8 mouse cellular contexts compared by ENCODE assay signal in the genomic region with DNA sequence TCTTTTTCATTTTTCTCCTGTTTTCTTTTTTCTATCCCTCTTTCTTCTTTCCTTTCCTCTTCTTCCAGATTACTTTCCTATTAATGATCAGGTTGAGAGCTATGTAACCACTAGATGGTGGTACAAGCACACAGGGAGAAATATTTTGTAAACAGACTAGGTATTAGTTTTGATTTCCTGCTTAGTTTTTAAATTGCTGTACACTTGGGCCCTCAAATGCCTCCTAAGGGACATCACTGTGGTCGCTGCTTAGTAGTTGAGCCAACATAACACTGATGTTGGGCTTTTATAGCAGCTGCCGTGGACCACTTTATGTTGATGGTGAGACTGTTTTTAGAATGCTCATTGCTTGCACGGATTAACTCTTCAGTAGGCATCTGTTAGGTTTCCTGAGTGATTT.
DNase-seq lines count a peak whose midpoint lies in the region; ATAC-seq and TF ChIP-seq lines count a peak whose summit lies in the region.

No protein-coding gene starts in this region.

- no peaks in the 10 kb centered on the region for H3K36me3 ChIP-seq in kidney, adult 2 months (ENCODE audit: control insufficient read depth, insufficient read depth, low read length)
- H3K36me3 ChIP-seq in hindbrain, embryonic 15.5 days: no peaks in the 10 kb centered on the region
- no peaks in the 10 kb centered on the region for H3K36me3 ChIP-seq in midbrain, postnatal 0 days (ENCODE audit: insufficient read depth, low read length)

- no peak overlapping the region for H3K27ac ChIP-seq in kidney, adult 2 months (ENCODE audit: insufficient read depth, low read depth, low read length)
- H3K27ac ChIP-seq in hindbrain, embryonic 15.5 days (replicated peaks): no peak overlapping the region
- H3K27ac ChIP-seq in midbrain, postnatal 0 days (ENCODE audit: low read depth, low read length): no peak overlapping the region

- TF ChIP-seq POLR2A in kidney, adult 2 months (IDR thresholded peaks at IDR 0.05; ENCODE audit: low read depth, low read length): no peak

- no peaks in the 10 kb centered on the region for H3K4me1 ChIP-seq in kidney, adult 2 months (ENCODE audit: control insufficient read depth, insufficient read depth, low read length)
- H3K4me1 ChIP-seq in hindbrain, embryonic 15.5 days (replicated peaks): peaks cover 12% of the 10 kb centered on the region
- H3K4me1 ChIP-seq in midbrain, postnatal 0 days (ENCODE audit: insufficient read depth, low read length): no peaks in the 10 kb centered on the region

- TF ChIP-seq CTCF in kidney, adult 2 months (conservative IDR thresholded peaks at IDR 0.05; ENCODE audit: insufficient read depth, insufficient read length, low read depth, low read length): no peak
- TF ChIP-seq CTCF in midbrain, postnatal 0 days (IDR thresholded peaks at IDR 0.05): peak; percentile 95

- no peak overlapping the region for H3K9ac ChIP-seq in hindbrain, embryonic 15.5 days
- no peak overlapping the region for H3K9ac ChIP-seq in midbrain, postnatal 0 days (replicated peaks; ENCODE audit: low read length, poor library complexity, severe bottlenecking)

- no peak for ATAC-seq in hindbrain, embryonic 15.5 days (ENCODE audit: low FRiP score, low read depth)
- no peak for ATAC-seq in midbrain, postnatal 0 days (ENCODE audit: low FRiP score)

- peak; percentile 18 for DNase-seq in kidney, adult 2 months
- no peak for DNase-seq in kidney, adult 11 months
- peak; percentile 43 to 52 for DNase-seq in B cell, adult 2 months
- DNase-seq in MEL-GATA-1-ER (ENCODE audit: extremely low read depth, low read depth): peak; percentile 33
- peak; percentile 66 for DNase-seq in midbrain, postnatal 0 days (ENCODE audit: low spot score)
- DNase-seq in adrenal gland, postnatal 10 days: no peak
- DNase-seq in urinary bladder, postnatal 4 days (ENCODE audit: low spot score in 2 of 2): no peak

- no peak overlapping the region for H3K4me3 ChIP-seq in kidney, adult 2 months (ENCODE audit: insufficient read depth, low read depth, low read length)
- no peak overlapping the region for H3K4me3 ChIP-seq in hindbrain, embryonic 15.5 days
- no peak overlapping the region for H3K4me3 ChIP-seq in midbrain, postnatal 0 days (ENCODE audit: low read depth, low read length)

- H3K4me2 ChIP-seq in hindbrain, embryonic 15.5 days: peak overlapping the region; percentile 16; the same call in 1 of the 2 replicates
- H3K4me2 ChIP-seq in midbrain, postnatal 0 days (ENCODE audit: low read depth, low read length, poor library complexity, severe bottlenecking): peak overlapping the region; percentile 29

- H3K9me3 ChIP-seq in hindbrain, embryonic 15.5 days: no peaks in the 10 kb centered on the region
- no peaks in the 10 kb centered on the region for H3K9me3 ChIP-seq in midbrain, postnatal 0 days (ENCODE audit: low read length)

- 33% methylated on average over 3 of the region's 3 CpGs for WGBS in kidney, adult 2 months
- WGBS in hindbrain, embryonic 15.5 days: 32% methylated on average over 3 of the region's 3 CpGs
- 37% methylated on average over 3 of the region's 3 CpGs for WGBS in midbrain, postnatal 0 days

- H3K27me3 ChIP-seq in kidney, adult 2 months (replicated peaks; ENCODE audit: control insufficient read depth, insufficient read depth, low read length): no peaks in the 10 kb centered on the region
- H3K27me3 ChIP-seq in hindbrain, embryonic 15.5 days: no peaks in the 10 kb centered on the region
- no peaks in the 10 kb centered on the region for H3K27me3 ChIP-seq in midbrain, postnatal 0 days (ENCODE audit: insufficient read depth, low read length)

Comparison
In these comparisons a context has a peak if more than half of its experiments do, and no peak if none do; other contexts are left out.
1. DNase-seq: peak in kidney, adult 2 months (single experiment), B cell, adult 2 months (2 of 2), MEL-GATA-1-ER (single experiment) and midbrain, postnatal 0 days (single experiment); none in kidney, adult 11 months (single experiment), adrenal gland, postnatal 10 days (single experiment) and urinary bladder, postnatal 4 days (0 of 2).